Mouse (Mus musculus): Measurements from ENCODE around the gene Map1a.

Map1a gene

DNA sequence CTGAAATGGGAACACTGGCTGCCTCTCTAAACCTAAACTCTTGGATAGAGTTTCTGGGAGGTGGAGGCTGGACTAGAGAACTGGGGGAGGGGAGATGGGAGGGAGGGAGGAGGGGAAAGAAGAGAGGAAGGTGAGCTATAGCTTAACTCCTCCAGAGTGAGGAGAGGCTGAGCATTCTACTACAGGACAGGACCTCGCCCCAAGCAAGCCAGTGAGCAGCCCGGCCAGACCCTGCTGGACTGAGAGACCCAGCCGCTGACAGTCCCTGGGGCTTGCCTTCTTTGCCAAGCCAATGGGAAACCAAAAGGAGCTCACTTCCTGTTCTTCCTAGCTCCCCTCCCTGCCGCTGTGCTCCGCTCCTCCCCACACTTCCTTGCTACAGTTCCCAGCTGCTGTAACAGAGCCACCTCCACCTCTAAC lies 19.6 kb downstream of the Map1a start:
- no peak for DNase-seq (ENCODE audit: low read depth, low spot score)

DNA sequence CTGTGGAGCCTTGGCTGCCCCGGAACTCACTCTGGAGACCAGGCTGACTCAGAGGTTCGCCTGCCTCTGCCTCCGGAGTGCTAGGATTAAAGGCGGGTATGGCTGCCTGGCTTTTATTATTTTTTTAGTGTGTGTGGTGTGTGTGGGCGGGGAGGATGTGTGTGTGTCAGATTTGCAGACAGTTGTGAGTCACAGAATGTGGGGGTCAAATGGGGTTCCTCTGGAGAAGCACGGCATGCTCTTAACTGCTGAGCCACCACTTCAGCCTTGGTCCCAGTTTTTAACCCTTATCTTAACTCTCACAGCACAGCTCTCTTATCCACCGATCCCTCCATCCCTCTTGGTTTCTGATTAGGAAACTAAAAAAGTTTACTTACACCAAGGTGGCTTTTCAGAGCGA lies 26.9 kb downstream of the Map1a start:
- DNase-seq (ENCODE audit: low read depth, low spot score), result no peak

- no peak for DNase-seq (ENCODE audit: low read depth, low spot score)
Observed at GRCm38 (mm10) chr2:121323041-121323440, 33.6 kb downstream of the Map1a start.

GRCm38 (mm10) chr2:121323693-121324470 lies 34.5 kb downstream of the Map1a start:
- no peak for DNase-seq (ENCODE audit: low read depth, low spot score)

DNA sequence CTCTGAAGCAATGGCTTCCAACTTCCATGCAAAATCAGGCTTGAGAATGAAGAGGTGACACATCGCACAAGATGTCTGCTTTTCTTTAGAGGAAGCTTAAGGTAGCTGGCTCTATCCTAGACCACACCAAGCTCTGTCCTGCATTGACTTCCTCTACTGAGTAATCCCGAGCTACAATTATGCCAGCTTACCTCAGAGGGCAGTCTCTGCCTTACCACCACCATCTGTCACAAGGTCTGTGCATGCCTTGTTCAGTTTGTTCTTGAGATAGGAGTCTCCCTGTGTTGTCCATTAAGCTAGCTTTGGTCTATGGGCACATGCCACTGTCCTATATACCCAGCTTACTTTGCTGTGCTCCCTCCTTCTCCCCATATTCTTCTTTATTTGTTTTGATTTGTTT lies 40.1 kb downstream of the Map1a start:
- no peak for DNase-seq (ENCODE audit: low read depth, low spot score)

GRCm38 (mm10) chr2:121339057-121339456 lies 49.7 kb downstream of the Map1a start:
- DNase-seq (ENCODE audit: low read depth, low spot score), result no peak

- no peak for DNase-seq (ENCODE audit: low read depth, low spot score)
Observed at GRCm38 (mm10) chr2:121353156-121353555, 63.8 kb downstream of the Map1a start.

- DNase-seq (ENCODE audit: low read depth, low spot score), result peak; percentile 20
Observed at GRCm38 (mm10) chr2:121354378-121354777, 65.0 kb downstream of the Map1a start.

GRCm38 (mm10) chr2:121354820-121355592 lies 65.6 kb downstream of the Map1a start, which contains the start of gene Ppip5k1:
TSS of gene Ppip5k1 (minus strand) at chr2:121355396.
- DNase-seq (ENCODE audit: low read depth, low spot score), result peak; percentile 90

GRCm38 (mm10) chr2:121357494-121357893 lies 68.1 kb downstream of the Map1a start, which contains the start of gene Ckmt1:
TSS of gene Ckmt1 (plus strand) at chr2:121357714.
- no peak for DNase-seq (ENCODE audit: low read depth, low spot score)

GRCm38 (mm10) chr2:121357961-121358360 lies 68.6 kb downstream of the Map1a start:
- no peak for DNase-seq (ENCODE audit: low read depth, low spot score)

DNA sequence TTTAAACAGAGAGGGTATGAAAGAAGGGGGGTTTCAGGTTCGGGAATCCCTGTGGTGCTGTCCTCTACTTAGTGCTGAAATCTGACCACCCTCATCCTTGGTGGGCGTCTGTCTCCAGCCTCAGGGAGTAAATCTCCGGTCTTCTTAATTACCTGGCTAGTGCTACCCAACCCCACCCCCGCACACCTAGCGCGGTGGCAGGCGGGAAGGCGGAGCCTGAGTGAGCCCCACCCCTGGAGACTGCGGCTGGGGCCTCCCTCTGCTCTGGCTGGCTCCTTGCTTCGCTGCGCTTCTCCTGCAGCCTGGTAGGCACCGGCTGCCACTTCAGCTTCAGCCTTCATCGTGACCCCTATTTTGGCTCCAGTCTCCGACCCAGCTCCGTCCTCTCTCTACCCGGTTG lies 69.0 kb downstream of the Map1a start:
- no peak for DNase-seq (ENCODE audit: low read depth, low spot score)

DNA sequence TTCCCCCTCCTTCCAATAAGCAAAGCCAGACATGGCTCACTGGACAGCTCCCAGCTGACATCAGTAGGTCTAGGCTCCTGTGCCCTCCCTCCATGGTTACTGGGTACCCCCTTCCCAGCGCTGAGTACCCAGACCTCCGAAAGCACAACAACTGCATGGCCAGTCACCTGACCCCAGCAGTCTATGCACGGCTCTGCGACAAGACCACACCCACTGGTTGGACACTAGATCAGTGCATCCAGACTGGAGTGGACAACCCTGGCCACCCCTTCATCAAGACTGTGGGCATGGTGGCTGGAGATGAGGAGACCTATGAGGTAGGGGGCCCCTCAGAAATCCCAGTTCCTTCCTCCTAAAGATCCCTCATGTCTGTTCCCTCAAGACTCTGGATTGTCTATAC lies 70.1 kb downstream of the Map1a start:
- no peak for DNase-seq (ENCODE audit: low read depth, low spot score)

All from c-Kit-negative CD71-positive TER-119-positive erythroid progenitor cells, embryonic 14.5 days (primary cell).